Mouse (Mus musculus) gastrocnemius, postnatal 36 days (tissue): Measurements from ENCODE around the gene Siglecf. TPM values are rescaled to one million over a fixed set of nuclear protein-coding genes. Genes with fewer than 3 reads are reported as not detected.

Source experiments
- DNase-seq, 2 experiments: peaks; one replicate each; pipeline ENCODE4 v3.0.0; 2022
- intact Hi-C: fragments of 180-260 bp; cut with DNase I; formaldehyde crosslinking; loops from one replicate; pipeline ENCODE4 v1.15.1; 2025
- total RNA-seq, 2 experiments: library from RNA; stranded (reverse); gene quantifications; 2 replicates each; pipeline ENCODE4 v1.2.3; 2021

Gene Siglecf
- total RNA-seq, 2 experiments from 2014 or later, result not detected

GRCm38 (mm10) chr7:43361442-43361841 is 10.3 kb downstream of the Siglecf start:
- no peak for DNase-seq
- intact Hi-C loops, result no loop called here

GRCm38 (mm10) chr7:43362021-43362420 is 10.9 kb downstream of the Siglecf start:
- intact Hi-C loops, result no loop called here
- DNase-seq, result no peak

- intact Hi-C loops, result loop anchor here (2.0 kb wide), 1 partner anchor 95 kb away; no protein-coding TSS in a partner anchor
- DNase-seq, result no peak
Observed at GRCm38 (mm10) chr7:43378226-43378625, 27.1 kb downstream of the Siglecf start.

- intact Hi-C loops, result no loop called here
- DNase-seq, result no peak
Observed at GRCm38 (mm10) chr7:43392349-43393121, 41.4 kb downstream of the Siglecf start.

- intact Hi-C loops, result no loop called here
- no peak for DNase-seq
Observed at GRCm38 (mm10) chr7:43399501-43399900, 48.4 kb downstream of the Siglecf start.

GRCm38 (mm10) chr7:43402718-43403117 is 51.6 kb downstream of the Siglecf start:
- DNase-seq, result no peak
- intact Hi-C loops, result no loop called here

- intact Hi-C loops, result no loop called here
- DNase-seq, result no peak
Observed at GRCm38 (mm10) chr7:43407573-43407972, 56.4 kb downstream of the Siglecf start.

- DNase-seq, result no peak
- intact Hi-C loops, result no loop called here
Observed at GRCm38 (mm10) chr7:43408131-43408553, 57.0 kb downstream of the Siglecf start, which contains the start of gene Siglecg. TSS of gene Siglecg (plus strand) at chr7:43408204.

- intact Hi-C loops, result no loop called here
- DNase-seq, result no peak
Observed at GRCm38 (mm10) chr7:43409084-43409483, 57.9 kb downstream of the Siglecf start.

Other genes starting within 250 kb of the Siglecf start
- gene Zfp936, start 237.1 kb upstream of the Siglecf start, total RNA-seq, result not detected
- 1 to 10 TPM; 6.8 to 8.4 TPM for gene Zfp715, start 38.0 kb upstream of the Siglecf start, total RNA-seq
- gene Siglecg, start 56.9 kb downstream of the Siglecf start, total RNA-seq, result under 1 TPM in 1 of 2 experiments, not detected in 1; 0.08 TPM
- gene Lim2, start 76.3 kb downstream of the Siglecf start, total RNA-seq, result not detected
- not detected for gene Nkg7, start 85.7 kb downstream of the Siglecf start, total RNA-seq
- gene Cldnd2, start 89.4 kb downstream of the Siglecf start, total RNA-seq, result not detected
- gene Etfb, start 92.7 kb downstream of the Siglecf start, total RNA-seq, result 100 to 1,000 TPM; 264 to 310 TPM
- gene Gm45233, start 92.8 kb downstream of the Siglecf start, total RNA-seq, result under 1 TPM in 1 of 2 experiments, not detected in 1; 0.79 TPM
- 1 to 10 TPM; 1.7 TPM for gene Vsig10l, start 111.8 kb downstream of the Siglecf start, total RNA-seq
- under 1 TPM; 0.23 to 0.27 TPM for gene Iglon5, start 138.7 kb downstream of the Siglecf start, total RNA-seq
- not detected for gene 4931406B18Rik, start 154.6 kb downstream of the Siglecf start, total RNA-seq
- gene Cd33, start 193.1 kb downstream of the Siglecf start, total RNA-seq, result under 1 TPM; 0.62 to 0.82 TPM
- gene Zfp658, start 210.9 kb downstream of the Siglecf start, total RNA-seq, result under 1 TPM; 0.26 to 0.52 TPM
- gene Zfp719, start 228.3 kb downstream of the Siglecf start, total RNA-seq, result 1 to 10 TPM; 3.0 to 4.4 TPM